Mouse (Mus musculus): ENCODE measurements around the gene Fam205c. TPM values are rescaled to one million over a fixed set of nuclear protein-coding genes. Genes with fewer than 3 reads are reported as not detected.

Gene Fam205c
- polyA plus RNA-seq, 1 experiment from 2014 or later, result 0.24 TPM

- H3K27ac ChIP-seq, result no peak overlapping the region
- peak; percentile 68 for DNase-seq (ENCODE audit: low spot score)
- H3K27me3 ChIP-seq (ENCODE audit: insufficient read depth, poor library complexity, severe bottlenecking), result no peaks in the 10 kb centered on the region; the same call in 1 of the 2 replicates
- H3K4me3 ChIP-seq, result no peak overlapping the region
- H3K9me3 ChIP-seq, result no peaks in the 10 kb centered on the region
- no peaks in the 10 kb centered on the region for H3K4me1 ChIP-seq
- WGBS, result 83% methylated on average over 5 of the region's 5 CpGs
- no peaks in the 10 kb centered on the region for H3K36me3 ChIP-seq
Measured at GRCm38 (mm10) chr4:42902730-42903129, 28.7 kb upstream of the Fam205c start.

DNA sequence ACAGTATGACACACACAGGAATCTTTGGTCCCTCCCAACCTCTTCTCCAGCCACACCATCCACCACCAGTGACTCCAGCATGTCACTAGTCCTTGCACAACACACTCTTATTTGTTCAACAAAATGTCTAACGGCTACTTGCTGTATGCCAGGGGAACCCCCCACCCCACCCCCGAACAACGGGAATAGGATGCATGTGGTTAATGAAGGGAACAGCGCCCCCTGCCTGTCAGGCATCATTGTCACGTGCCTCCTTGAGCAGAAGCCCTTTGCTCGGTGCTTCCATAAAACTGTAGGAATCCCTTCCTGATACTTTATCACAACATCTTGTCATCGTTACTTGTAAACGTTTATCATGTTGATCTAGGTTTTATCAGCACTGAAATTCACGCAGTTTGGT lies 28.1 kb upstream of the Fam205c start:
- Histone ChIP-seq H3K27ac (no peak overlapping the region), H3K4me3 (no peak overlapping the region), H3K4me1 (no peaks in the 10 kb centered on the region), H3K36me3 (no peaks in the 10 kb centered on the region), H3K9me3 (no peaks in the 10 kb centered on the region), H3K27me3 (ENCODE audit: insufficient read depth, poor library complexity, severe bottlenecking) (no peaks in the 10 kb centered on the region; the same call in 1 of the 2 replicates)
- no peak for DNase-seq (ENCODE audit: low spot score)
- 55% methylated on average over 9 of the region's 9 CpGs for WGBS

GRCm38 (mm10) chr4:42900878-42901277 lies 26.8 kb upstream of the Fam205c start:
- WGBS, result 63% methylated on average over 5 of the region's 5 CpGs
- H3K27me3 ChIP-seq (ENCODE audit: insufficient read depth, poor library complexity, severe bottlenecking), result no peaks in the 10 kb centered on the region; the same call in 1 of the 2 replicates
- H3K36me3 ChIP-seq, result no peaks in the 10 kb centered on the region
- no peaks in the 10 kb centered on the region for H3K4me1 ChIP-seq
- H3K27ac ChIP-seq, result no peak overlapping the region
- no peak overlapping the region for H3K4me3 ChIP-seq
- DNase-seq (ENCODE audit: low spot score), result no peak
- no peaks in the 10 kb centered on the region for H3K9me3 ChIP-seq

- no peaks in the 10 kb centered on the region for H3K9me3 ChIP-seq
- H3K27ac ChIP-seq, result no peak overlapping the region
- WGBS, result 35% methylated on average over 3 of the region's 3 CpGs
- no peak overlapping the region for H3K4me3 ChIP-seq
- no peak for DNase-seq (ENCODE audit: low spot score)
- no peaks in the 10 kb centered on the region; the same call in 1 of the 2 replicates for H3K27me3 ChIP-seq (ENCODE audit: insufficient read depth, poor library complexity, severe bottlenecking)
- no peaks in the 10 kb centered on the region for H3K36me3 ChIP-seq
- H3K4me1 ChIP-seq, result no peaks in the 10 kb centered on the region
Measured at GRCm38 (mm10) chr4:42898914-42899313, 24.9 kb upstream of the Fam205c start.

GRCm38 (mm10) chr4:42895118-42895517 lies 21.1 kb upstream of the Fam205c start:
- H3K27me3 ChIP-seq (ENCODE audit: insufficient read depth, poor library complexity, severe bottlenecking), result no peaks in the 10 kb centered on the region
- H3K27ac ChIP-seq, result no peak overlapping the region
- WGBS, result 82% methylated on average over 7 of the region's 7 CpGs
- H3K9me3 ChIP-seq, result no peaks in the 10 kb centered on the region
- DNase-seq (ENCODE audit: low spot score), result no peak
- no peaks in the 10 kb centered on the region for H3K36me3 ChIP-seq
- no peak overlapping the region for H3K4me3 ChIP-seq
- no peaks in the 10 kb centered on the region for H3K4me1 ChIP-seq

DNA sequence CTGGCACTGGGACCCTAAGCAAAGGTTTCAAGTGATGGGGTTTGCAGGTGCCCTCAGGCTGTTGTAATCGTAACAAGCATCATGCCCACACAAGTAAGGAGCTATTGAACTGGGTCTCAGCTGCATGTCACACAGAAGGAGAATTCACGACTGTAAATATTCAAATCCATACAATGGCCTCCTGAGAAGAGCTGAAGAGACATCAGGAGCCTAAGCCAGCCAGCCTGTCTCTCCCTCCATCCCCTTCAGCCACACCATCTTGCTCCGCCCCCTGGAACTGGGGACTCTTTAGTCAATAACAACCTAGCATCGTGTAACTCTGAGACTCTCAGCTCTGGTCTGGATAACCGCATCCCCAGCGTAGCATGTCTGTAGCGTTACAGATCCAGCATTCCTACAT lies 17.1 kb upstream of the Fam205c start:
- 62% methylated on average over 7 of the region's 7 CpGs for WGBS
- no peak for DNase-seq (ENCODE audit: low spot score)
- H3K4me3 ChIP-seq, result no peak overlapping the region
- H3K9me3 ChIP-seq, result no peaks in the 10 kb centered on the region
- no peaks in the 10 kb centered on the region for H3K36me3 ChIP-seq
- H3K27me3 ChIP-seq (ENCODE audit: insufficient read depth, poor library complexity, severe bottlenecking), result peaks cover 3% of the 10 kb centered on the region; the same call in 1 of the 2 replicates
- no peaks in the 10 kb centered on the region for H3K4me1 ChIP-seq
- H3K27ac ChIP-seq, result no peak overlapping the region

- peaks cover 3% of the 10 kb centered on the region; the same call in 1 of the 2 replicates for H3K27me3 ChIP-seq (ENCODE audit: insufficient read depth, poor library complexity, severe bottlenecking)
- no peaks in the 10 kb centered on the region for H3K4me1 ChIP-seq
- no peak overlapping the region for H3K27ac ChIP-seq
- no peaks in the 10 kb centered on the region for H3K9me3 ChIP-seq
- WGBS, result 84% methylated on average over 6 of the region's 6 CpGs
- no peaks in the 10 kb centered on the region for H3K36me3 ChIP-seq
- DNase-seq (ENCODE audit: low spot score), result no peak
- no peak overlapping the region for H3K4me3 ChIP-seq
Measured at GRCm38 (mm10) chr4:42888806-42889205, 14.8 kb upstream of the Fam205c start.

DNA sequence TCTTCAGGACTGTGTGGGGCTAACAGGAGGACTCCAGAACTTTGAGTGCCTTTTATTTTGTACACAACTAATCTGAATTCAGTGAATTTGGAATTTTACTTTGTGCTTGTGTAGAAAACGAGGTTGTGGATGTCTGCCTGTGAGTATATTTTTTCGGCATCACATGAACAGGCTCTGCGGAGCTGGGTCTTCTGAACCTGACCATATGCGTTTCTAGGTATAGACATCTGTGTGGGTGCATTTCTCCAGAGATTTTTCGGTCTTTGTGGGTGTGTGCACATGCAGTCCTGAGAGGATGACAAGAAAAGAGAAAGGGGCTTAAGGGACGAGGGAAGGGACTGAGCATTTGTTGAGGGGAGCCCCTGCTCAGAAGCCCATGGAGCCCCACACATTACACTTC lies 12.9 kb upstream of the Fam205c start:
- H3K27me3 ChIP-seq (ENCODE audit: insufficient read depth, poor library complexity, severe bottlenecking), result peaks cover 3% of the 10 kb centered on the region; the same call in 1 of the 2 replicates
- WGBS, result 88% methylated on average over 6 of the region's 6 CpGs
- DNase-seq (ENCODE audit: low spot score), result no peak

DNA sequence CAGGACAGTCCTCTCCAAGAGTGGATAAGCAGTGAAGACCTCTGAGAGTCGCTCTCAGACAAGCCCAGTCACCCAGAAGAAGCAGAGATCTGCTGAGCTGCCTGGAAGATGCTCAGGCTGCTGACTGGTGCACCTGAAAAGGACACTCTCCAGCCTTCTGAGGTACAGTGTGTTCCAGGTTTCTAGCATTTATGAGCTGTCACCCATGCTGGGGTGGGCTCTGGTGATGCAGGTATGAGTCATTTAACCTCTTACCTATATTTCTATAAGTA lies 6.6 kb upstream of the Fam205c start:
- H3K27me3 ChIP-seq (ENCODE audit: insufficient read depth, poor library complexity, severe bottlenecking), result no peaks in the 10 kb centered on the region
- no peak overlapping the region for H3K4me3 ChIP-seq
- no peaks in the 10 kb centered on the region for H3K36me3 ChIP-seq
- DNase-seq (ENCODE audit: low spot score), result peak; percentile 64
- peak overlapping the region; percentile 59; the same call in 1 of the 2 replicates for H3K27ac ChIP-seq
- H3K9me3 ChIP-seq, result no peaks in the 10 kb centered on the region
- 65% methylated on average over 1 of the region's 1 CpGs for WGBS
- peaks cover 5% of the 10 kb centered on the region; the same call in 1 of the 2 replicates for H3K4me1 ChIP-seq

More for the DNA sequence above, 12.9 kb upstream of the Fam205c start:
- Histone ChIP-seq H3K27ac (no peak overlapping the region), H3K9me3 (no peaks in the 10 kb centered on the region), H3K4me1 (no peaks in the 10 kb centered on the region), H3K36me3 (no peaks in the 10 kb centered on the region), H3K4me3 (no peak overlapping the region)

GRCm38 (mm10) chr4:42879829-42880676 lies 6.0 kb upstream of the Fam205c start:
- DNase-seq (ENCODE audit: low spot score), result peak; percentile 90
- Histone ChIP-seq H3K4me1 (peaks cover 5% of the 10 kb centered on the region; the same call in 1 of the 2 replicates), H3K4me3 (no peak overlapping the region), H3K27me3 (ENCODE audit: insufficient read depth, poor library complexity, severe bottlenecking) (0 out of 2 replicates have a peak, but pooled peaks cover 3% of the 10 kb centered on the region), H3K36me3 (no peaks in the 10 kb centered on the region), H3K27ac (peak overlapping the region; percentile 59; the same call in 1 of the 2 replicates), H3K9me3 (no peaks in the 10 kb centered on the region)
- WGBS, result 56% methylated on average over 16 of the region's 16 CpGs

DNA sequence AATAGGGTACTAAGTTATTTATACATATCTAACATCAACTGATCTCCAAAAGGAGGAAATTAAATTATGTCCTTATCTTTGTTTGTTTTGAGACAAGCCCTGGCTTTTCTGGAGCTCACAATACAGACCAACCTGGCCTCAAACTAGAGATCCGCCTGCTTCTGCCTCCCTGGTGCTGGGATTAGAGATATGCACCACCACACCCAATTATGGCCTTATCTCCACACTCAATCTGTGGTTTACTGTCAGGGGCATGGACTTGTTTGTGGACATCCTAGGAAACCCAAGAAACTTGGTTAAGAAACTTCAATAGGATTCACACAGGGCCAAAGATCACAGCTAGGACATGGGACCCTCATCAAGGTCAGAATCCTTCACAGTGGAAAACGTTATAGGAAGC lies 3.6 kb upstream of the Fam205c start:
- DNase-seq (ENCODE audit: low spot score), result no peak
- Histone ChIP-seq H3K4me1 (peaks cover 5% of the 10 kb centered on the region; the same call in 1 of the 2 replicates), H3K27me3 (ENCODE audit: insufficient read depth, poor library complexity, severe bottlenecking) (0 out of 2 replicates have a peak, but pooled peaks cover 6% of the 10 kb centered on the region), H3K36me3 (no peaks in the 10 kb centered on the region), H3K27ac (no peak overlapping the region), H3K4me3 (no peak overlapping the region), H3K9me3 (no peaks in the 10 kb centered on the region)
- WGBS, result 75% methylated on average over 2 of the region's 2 CpGs

- no peaks in the 10 kb centered on the region for H3K9me3 ChIP-seq
- H3K4me3 ChIP-seq, result no peak overlapping the region
- 0 out of 2 replicates have a peak, but pooled peaks cover 6% of the 10 kb centered on the region for H3K27me3 ChIP-seq (ENCODE audit: insufficient read depth, poor library complexity, severe bottlenecking)
- peaks cover 5% of the 10 kb centered on the region; the same call in 1 of the 2 replicates for H3K4me1 ChIP-seq
- H3K36me3 ChIP-seq, result no peaks in the 10 kb centered on the region
- no peak for DNase-seq (ENCODE audit: low spot score)
- H3K27ac ChIP-seq, result no peak overlapping the region
- WGBS, result 37% methylated on average over 5 of the region's 5 CpGs
Measured at GRCm38 (mm10) chr4:42876586-42877291, 2.7 kb upstream of the Fam205c start.

All from heart, embryonic 10.5 days (tissue).